Mouse (Mus musculus): ENCODE measurements around the gene Plcb2. TPM values are rescaled to one million over a fixed set of nuclear protein-coding genes. Genes with fewer than 3 reads are reported as not detected.

The Plcb2 gene
- total and polyA plus RNA-seq, 3 experiments: 6.4 to 21.2 TPM; not detected in 1

- DNase-seq (ENCODE audit: low read depth, low spot score): no peak
- no peaks in the 10 kb centered on the region for H3K4me1 ChIP-seq (ENCODE audit: control insufficient read depth in 1 of 2, insufficient read depth in 2 of 2, low read length in 2 of 2)
- no peak overlapping the region for H3K9ac ChIP-seq (ENCODE audit: control insufficient read depth, low read depth, low read length, poor library complexity, severe bottlenecking)
- H3K4me3 ChIP-seq (ENCODE audit: control insufficient read depth in 1 of 2, insufficient read depth in 1 of 2, low read depth in 2 of 2, low read length in 2 of 2): no peak overlapping the region
- H3K27ac ChIP-seq (ENCODE audit: control insufficient read depth, low read depth, low read length): no peak overlapping the region
- H3K36me3 ChIP-seq (ENCODE audit: control insufficient read depth in 1 of 2, insufficient read depth in 2 of 2, low read length in 2 of 2): no peaks in the 10 kb centered on the region
- H3K27me3 ChIP-seq (ENCODE audit: control insufficient read depth in 1 of 2, insufficient read depth in 2 of 2, low read length in 2 of 2): no peaks in the 10 kb centered on the region
- no peaks in the 10 kb centered on the region for H3K9me3 ChIP-seq (replicated peaks; ENCODE audit: insufficient read depth, low read length)
- TF ChIP-seq SMC3 (IDR thresholded peaks at IDR 0.05; ENCODE audit: low read depth, low read length) (no peak), ZKSCAN1 (IDR thresholded peaks at IDR 0.05; ENCODE audit: low read depth, low read length) (no peak), UBTF (IDR thresholded peaks at IDR 0.05; ENCODE audit: borderline replicate concordance, insufficient read depth, low read depth, low read length) (no peak), RAD21 (IDR thresholded peaks at IDR 0.05; ENCODE audit: low read depth, low read length) (no peak), GABPA (IDR thresholded peaks at IDR 0.05; ENCODE audit: low read depth, low read length) (no peak), TCF12 (IDR thresholded peaks at IDR 0.05; ENCODE audit: low read depth, low read length) (no peak), MYB (IDR thresholded peaks at IDR 0.05; ENCODE audit: low read depth, low read length) (no peak), MEF2A (IDR thresholded peaks at IDR 0.05; ENCODE audit: extremely low read depth, insufficient replicate concordance, low read depth, low read length, poor library complexity, severe bottlenecking) (no peak), ZMIZ1 (IDR thresholded peaks at IDR 0.05; ENCODE audit: low read depth, low read length) (no peak), ELF1 (IDR thresholded peaks at IDR 0.05; ENCODE audit: low read depth, low read length) (no peak), BHLHE40 (IDR thresholded peaks at IDR 0.05; ENCODE audit: borderline replicate concordance, low read depth, low read length) (no peak), JUND (IDR thresholded peaks at IDR 0.05; ENCODE audit: low read depth, low read length) (no peak), HCFC1 (IDR thresholded peaks at IDR 0.05; ENCODE audit: low read depth, low read length) (no peak), CHD2 (IDR thresholded peaks at IDR 0.05; ENCODE audit: low read length) (no peak), POLR2A (IDR thresholded peaks at IDR 0.05; ENCODE audit: control insufficient read depth in 1 of 2, insufficient read depth in 1 of 2, low read depth in 1 of 2, low read length in 2 of 2, poor library complexity in 1 of 2) (no peak), MXI1 (IDR thresholded peaks at IDR 0.05; ENCODE audit: low read depth, low read length) (no peak), TAL1 (IDR thresholded peaks at IDR 0.05; ENCODE audit: low read length) (no peak)
- no peaks in the 10 kb centered on the region for H3K79me2 ChIP-seq (ENCODE audit: control insufficient read depth, insufficient read depth, low read length, poor library complexity)
These were observed 38.4 kb downstream of the Plcb2 start for GRCm38 (mm10) chr2:118689875-118690274.

- no peaks in the 10 kb centered on the region; a peak in 1 of 4 replicates for H3K36me3 ChIP-seq (ENCODE audit: control insufficient read depth in 1 of 2, insufficient read depth in 2 of 2, low read length in 2 of 2)
- TF ChIP-seq KAT2A (conservative IDR thresholded peaks at IDR 0.05; ENCODE audit: low read depth, low read length) (no peak), ETS1 (IDR thresholded peaks at IDR 0.05; ENCODE audit: low read depth, low read length) (no peak), USF1 (IDR thresholded peaks at IDR 0.05; ENCODE audit: low read depth, low read length) (no peak), HCFC1 (IDR thresholded peaks at IDR 0.05; ENCODE audit: low read depth, low read length) (no peak)
These were observed 40.4 kb downstream of the Plcb2 start for GRCm38 (mm10) chr2:118687791-118688190.

More at GRCm38 (mm10) chr2:118687791-118688190, 40.4 kb downstream of the Plcb2 start:
- H3K9me3 ChIP-seq (replicated peaks; ENCODE audit: insufficient read depth, low read length): no peaks in the 10 kb centered on the region
- H3K9ac ChIP-seq (ENCODE audit: control insufficient read depth, low read depth, low read length, poor library complexity, severe bottlenecking): no peak overlapping the region
- no peaks in the 10 kb centered on the region for H3K79me2 ChIP-seq (ENCODE audit: control insufficient read depth, insufficient read depth, low read length, poor library complexity)
- H3K4me3 ChIP-seq (ENCODE audit: control insufficient read depth in 1 of 2, insufficient read depth in 1 of 2, low read depth in 2 of 2, low read length in 2 of 2): no peak overlapping the region
- H3K4me1 ChIP-seq (ENCODE audit: control insufficient read depth in 1 of 2, insufficient read depth in 2 of 2, low read length in 2 of 2): no peaks in the 10 kb centered on the region
- no peak for DNase-seq (ENCODE audit: low read depth, low spot score)
- H3K27ac ChIP-seq (ENCODE audit: control insufficient read depth, low read depth, low read length): no peak overlapping the region
- H3K27me3 ChIP-seq (ENCODE audit: control insufficient read depth in 1 of 2, insufficient read depth in 2 of 2, low read length in 2 of 2): no peaks in the 10 kb centered on the region

Data from MEL (cell line).